Mouse (Mus musculus) adrenal gland, postnatal 36 days (tissue): Measurements from ENCODE around the gene Tchp. TPM values are rescaled to one million over a fixed set of nuclear protein-coding genes. Genes with fewer than 3 reads are reported as not detected.
A peak's percentile ranks its signal among the peaks of the same experiment; 100 is the strongest.

ENCODE experiments used
- DNase-seq, 2 experiments: peaks; one replicate each; pipeline ENCODE4 v3.0.0; 2021; ENCODE audit warnings: mixed read lengths in 1 of 2
- long read RNA-seq, 2 experiments: library from polyadenylated mRNA; stranded (forward); transcript quantifications; one replicate each; pipeline ENCODE4 v2.0.0; 2021; ENCODE audit warnings: borderline sequencing depth in 2 of 2
- total RNA-seq, 2 experiments: library from RNA; stranded (reverse); gene quantifications; 2 replicates each; pipeline ENCODE4 v1.2.3; 2021

Tchp gene
- 1 to 10 TPM; 7.6 to 8.9 TPM for total RNA-seq
- long read RNA-seq, experiment 1, partial matches to known transcripts = 1 of 7 reads
- long read RNA-seq, experiment 1, other reads (novel, unspliced or antisense) = 4 of 7 reads
- long read RNA-seq, experiment 2, partial matches to known transcripts = 0 of 5 reads
- long read RNA-seq, experiment 2, other reads (novel, unspliced or antisense) = 4 of 5 reads

DNA sequence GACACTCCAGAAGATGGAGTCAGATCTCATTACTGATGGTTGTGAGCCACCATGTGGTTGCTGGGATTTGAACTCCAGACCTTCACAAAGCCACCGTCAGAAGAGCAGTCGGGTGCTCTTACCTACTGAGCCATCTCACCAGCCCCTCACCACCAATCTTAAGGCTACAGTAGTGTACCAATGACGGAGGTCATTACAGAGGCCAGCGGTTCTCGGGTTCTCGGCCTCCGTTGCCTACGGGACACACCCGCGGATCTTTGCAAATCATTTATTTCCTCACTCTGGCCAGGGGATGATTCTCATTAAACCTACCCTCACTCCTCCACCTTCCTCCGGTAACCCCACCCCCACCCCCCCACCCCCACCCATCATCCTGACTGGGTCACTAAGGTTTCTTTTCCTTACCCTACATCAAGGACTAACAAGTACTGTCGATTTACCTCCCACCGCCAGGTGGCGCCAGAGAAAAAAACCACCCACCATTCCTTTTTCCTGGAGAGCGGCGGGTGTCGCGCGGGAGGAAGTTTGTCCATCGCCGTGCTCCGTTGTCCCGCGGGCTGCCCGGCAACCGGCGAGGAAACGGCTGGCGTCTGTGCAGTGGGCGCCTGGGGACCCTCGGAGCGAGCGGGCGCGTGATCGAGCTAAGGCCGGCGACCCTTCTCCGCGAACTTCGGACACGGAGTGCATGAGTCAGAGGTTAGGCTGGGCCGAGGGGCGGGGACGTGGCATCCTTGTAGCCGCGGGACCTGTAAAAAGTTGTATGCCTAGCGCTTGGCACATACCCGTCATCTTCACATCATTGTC lies at the start of gene Tchp:
Tchp (plus strand) TSS at position 496 of the 804 bp plus-strand sequence.
- DNase-seq = peak; percentile 96

DNA sequence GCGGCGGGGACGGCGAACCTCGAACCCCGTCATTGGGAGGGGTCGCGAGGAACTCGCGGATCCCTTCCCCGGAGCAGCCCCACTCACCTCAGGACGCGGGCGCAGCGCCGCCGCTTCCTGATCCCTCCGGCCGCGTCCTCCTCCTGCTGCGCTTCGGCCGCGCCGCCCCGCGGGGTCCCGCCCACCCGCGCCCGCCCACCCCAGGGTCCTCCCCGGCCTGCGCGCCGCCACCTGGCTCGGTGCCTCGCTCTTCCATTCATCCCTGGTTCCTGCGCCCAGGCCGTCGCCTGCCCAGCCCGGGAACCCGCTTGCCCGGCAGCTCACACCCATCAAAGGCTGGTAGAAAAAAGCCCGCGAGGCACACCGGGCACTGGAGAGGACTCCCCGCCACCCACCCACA lies 49.3 kb upstream of the Tchp start, which contains the start of gene Trpv4:
Trpv4 (minus strand) TSS at position 167 of the 400 bp plus-strand sequence.
- peak; percentile 39 for DNase-seq

DNA sequence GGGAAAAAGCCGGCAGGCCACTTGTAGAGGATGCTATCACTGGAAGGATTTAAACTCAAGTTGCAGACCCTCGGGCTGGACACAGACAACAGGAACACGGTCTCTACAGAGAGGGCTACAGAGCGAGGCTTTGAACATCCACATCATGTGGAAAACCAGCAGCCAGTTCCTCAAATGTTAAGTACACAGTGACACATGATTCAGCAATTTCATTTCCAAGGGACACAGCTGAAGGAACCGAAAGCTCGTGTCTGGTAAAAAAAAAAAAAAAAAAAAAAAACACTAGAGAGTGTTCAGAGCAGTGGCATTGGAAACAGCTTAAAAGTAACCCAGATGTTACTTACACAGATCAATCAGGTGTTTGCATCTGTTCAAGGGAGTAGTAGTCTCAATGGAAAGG lies 46.5 kb upstream of the Tchp start:
- DNase-seq = no peak

DNA sequence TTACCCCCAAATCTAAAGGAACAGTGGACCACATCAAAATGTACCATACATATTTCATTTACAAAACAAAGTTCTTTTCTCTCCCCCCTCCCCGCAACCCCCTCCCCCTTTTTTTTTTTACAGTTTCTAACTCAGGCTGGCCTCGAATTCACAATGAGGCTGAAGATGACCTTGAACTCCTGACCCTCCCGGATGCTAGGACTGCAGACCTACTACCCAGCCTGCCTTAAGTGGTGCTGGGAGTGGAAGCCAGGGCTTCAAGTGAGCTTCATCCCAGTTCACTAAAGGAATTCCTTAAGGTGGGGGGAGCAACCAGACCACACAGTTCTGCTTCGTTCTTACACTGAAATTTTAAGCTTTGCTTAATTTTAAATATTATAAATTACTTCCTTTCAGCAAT lies 43.4 kb upstream of the Tchp start:
- DNase-seq = no peak

DNA sequence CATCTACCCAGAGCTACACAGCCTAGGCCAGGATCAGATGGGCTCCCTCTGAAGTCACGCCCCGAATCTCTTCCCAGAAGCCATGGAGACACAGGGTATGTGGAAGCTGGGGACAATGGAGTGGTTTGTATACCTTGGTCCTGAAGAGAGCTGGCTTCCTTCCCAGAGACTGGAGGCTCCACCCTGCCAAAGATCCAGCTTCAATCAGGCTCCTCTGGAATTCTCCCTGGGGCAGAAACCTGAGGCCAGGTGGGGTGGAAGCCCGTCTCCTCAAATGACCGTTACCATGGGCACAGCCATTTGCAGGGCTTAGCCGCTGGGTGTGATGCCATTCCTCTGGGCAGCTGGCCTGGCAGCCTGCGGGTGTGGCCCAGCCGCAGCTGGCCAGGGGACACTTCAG lies 42.8 kb upstream of the Tchp start:
- DNase-seq = no peak

DNA sequence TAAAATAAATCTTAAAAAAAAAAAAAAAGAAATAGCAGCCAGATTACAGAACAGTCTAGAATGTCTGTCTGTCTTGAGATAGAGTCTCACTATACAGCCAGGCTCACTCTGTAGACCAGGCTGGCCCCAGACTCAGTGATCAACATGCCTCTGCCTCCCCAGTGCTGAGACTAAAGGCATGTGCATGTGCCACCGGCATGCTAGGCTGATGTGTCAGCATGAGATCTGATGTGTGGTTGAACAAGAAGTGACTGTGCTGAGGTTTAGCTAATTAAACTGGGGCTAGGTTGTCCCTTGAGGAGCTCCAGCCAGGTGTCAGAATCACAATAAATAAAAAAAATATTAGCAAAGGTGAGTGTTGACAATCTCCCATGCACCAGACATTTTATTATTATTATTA lies 40.9 kb upstream of the Tchp start:
- no peak for DNase-seq

DNA sequence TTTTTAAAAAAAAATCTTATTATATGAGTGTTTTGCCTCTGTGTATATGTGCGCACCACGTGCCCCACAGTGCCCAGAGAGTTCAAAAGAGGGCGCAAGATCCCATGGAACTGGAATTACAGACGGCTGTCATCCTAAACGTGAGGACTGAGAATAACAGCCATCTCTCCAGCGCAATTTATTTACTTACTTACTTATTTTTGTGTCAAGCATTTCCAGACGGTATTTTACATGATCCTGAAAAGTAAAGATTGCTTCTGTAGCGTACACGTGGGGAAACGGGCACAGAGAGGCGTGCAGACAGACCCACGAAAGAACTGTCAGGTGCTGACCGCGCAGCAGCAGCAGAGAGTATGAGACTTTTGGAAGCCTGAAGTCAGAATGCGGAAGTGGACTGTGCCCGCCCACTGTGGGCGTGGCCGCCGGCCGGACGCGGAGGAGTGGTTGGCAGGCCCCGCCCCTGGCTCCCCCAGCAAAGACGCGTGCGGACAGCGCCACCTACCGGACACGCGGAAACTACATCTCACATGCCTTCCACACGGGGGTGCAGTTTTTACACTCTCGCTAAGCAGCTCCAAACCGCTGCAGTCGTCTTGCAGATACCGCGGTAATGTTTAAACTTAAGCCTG lies 40.2 kb upstream of the Tchp start:
- peak; percentile 99 for DNase-seq

DNA sequence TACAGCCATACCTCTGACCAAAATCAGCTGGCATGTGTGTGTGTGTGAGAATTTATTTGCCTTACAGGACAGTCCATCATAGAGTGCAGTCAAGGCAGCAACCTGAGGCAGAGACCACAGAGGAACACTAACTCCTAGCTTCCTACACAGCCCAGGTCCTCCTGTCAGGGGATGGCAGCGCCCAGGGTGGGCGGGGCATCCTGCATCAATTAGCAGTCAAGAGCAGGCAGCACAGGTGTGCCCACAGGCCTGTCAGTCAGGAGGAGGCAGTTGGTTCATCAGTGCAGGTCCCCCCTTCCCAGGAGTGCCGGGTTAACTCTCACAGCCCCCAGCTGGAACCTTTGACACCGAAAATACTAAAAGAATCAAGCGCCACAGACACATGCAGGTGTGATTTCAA lies 38.5 kb upstream of the Tchp start:
- DNase-seq = no peak

DNA sequence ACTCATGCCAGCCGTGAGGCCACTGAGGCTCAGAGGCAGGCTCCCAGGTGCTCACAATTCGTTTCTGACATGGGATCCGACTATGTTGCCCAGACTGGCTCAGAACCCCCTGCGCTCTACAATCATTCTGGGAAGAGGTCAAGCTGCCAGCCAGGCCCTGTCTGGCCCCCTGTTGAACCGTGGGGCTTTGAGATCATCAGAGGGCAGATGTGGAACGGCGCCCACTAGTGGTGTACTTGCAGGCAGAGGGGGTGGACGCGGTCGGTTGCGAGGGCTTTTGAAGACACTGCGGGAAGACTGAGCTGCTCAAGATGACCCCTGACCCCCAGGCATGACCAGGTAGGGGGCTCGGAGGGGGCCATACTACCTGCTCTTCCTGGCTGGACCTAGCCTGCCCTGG lies 34.4 kb upstream of the Tchp start:
- DNase-seq = no peak

DNA sequence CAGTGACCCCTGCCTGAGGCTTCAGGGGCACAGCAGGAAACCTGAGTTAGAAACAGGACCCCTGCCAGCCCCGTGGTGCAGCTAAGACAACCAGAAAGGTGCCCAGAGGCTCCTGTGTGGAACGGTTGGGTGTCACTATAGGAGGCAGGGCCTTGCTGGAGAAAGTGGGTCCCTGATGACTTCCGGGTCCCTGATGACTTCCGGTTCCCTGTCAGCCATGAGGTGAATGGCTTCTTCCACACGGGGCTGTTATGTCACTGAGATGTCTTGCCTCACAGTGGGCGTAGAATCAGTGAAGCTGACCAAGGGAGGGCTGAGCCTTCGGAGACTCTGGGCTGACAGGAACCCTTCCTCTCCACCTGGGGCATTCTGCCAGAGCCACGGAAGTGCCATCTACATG lies 33.0 kb upstream of the Tchp start:
- DNase-seq = no peak

DNA sequence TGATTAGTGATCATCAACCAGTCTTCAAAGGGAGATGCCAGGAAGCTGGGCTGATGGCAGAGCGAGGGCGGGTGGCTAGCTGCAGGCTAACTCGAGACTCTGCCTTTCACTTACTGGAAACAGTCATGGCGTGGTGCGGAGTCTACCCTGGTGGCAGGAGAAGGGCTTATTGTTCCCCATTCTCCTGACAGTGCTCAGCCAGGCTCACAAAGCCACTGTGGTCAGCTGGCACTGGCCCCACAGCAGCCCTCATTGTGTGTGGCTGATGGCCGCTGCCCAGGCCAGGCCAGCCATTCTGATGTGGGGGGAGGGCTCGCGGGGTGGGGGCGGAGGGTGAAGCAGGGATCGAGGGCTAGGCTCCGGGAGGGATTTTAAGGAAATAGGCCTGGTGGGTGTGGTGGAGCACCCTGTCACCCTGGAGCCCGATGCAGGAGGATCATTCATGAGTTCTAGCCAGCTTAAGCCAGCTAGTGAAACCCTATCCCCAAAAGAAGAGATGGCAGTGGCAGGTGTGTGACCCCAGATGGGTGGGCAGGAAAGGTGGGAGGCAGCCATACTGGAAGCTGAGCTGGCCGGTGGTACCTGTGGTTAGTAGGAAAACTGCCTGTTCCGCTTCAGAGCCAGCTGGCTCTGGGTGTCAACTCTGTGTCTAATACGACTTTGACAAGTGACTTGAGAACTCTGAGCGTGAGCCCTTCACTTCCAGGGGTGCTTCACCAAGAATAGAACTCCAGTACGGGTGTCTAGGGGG lies 27.5 kb upstream of the Tchp start:
- DNase-seq = no peak

DNA sequence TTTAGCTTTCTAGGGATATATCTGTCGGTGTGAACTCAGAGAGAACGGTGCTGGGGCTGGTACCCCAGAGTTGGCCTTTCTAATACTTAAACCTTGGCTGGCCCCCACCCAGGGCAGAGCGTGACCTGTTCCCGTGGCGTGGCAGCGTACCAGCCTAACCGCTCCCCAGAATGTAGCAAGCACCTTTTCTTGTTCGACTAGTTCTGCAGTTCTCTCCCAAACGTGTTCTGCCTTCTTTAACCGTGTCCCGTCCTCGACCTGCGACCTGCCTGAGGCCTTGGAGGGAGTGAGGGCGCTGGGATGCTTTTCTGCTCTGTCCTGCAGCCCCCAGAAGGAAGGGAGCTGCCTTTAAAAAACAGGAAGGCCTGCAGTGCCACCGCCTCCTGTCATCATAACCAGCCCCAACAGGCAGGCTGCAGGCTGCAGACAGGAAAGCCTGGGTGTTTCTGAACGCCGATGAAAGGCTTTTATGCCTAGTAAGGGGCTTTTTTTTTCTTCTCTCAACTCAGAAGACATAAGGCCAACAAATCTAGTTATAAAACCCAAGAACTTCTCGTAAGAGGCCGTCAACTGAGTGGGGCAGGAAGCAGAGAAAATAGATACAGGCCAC lies 26.8 kb upstream of the Tchp start:
- no peak for DNase-seq

DNA sequence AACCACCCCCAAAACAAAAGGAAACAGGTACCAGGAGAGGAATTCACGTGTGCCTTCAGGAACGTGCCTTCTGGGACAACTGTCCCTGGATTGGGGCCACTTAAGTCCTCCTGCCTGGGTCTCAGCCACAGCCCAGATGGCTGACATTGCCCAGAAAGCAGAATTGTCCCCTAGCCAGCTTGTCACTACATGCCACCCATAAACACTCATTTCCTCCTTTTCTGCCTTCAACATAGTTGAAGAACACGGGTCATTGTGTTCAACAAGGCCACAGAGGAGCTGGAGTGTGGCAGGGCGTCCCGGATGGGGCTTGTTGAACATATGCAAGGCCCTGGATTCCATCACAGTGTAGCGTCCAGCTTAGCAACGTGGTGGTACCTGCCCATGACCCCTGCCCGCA lies 25.8 kb upstream of the Tchp start:
- no peak for DNase-seq

DNA sequence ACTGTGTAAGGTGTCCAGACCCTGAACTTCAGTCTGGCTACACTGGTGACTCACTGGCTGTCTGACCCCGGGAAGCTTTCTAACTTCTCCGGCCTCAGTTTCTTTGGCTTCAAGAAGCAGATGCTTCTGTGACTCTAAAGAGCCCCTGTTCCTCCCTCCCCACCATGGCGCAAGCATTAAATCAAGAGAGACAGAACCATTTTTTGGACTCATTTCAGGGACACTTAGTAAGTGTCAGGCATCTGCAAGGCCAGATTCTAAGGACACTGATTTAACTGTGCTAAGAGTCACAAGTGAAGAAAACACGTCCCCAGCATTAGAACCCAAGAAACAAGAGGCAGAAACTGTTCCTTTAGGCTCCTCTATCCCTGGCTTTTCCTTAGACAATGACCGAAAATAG lies 21.6 kb upstream of the Tchp start:
- DNase-seq = peak; percentile 27 to 40

DNA sequence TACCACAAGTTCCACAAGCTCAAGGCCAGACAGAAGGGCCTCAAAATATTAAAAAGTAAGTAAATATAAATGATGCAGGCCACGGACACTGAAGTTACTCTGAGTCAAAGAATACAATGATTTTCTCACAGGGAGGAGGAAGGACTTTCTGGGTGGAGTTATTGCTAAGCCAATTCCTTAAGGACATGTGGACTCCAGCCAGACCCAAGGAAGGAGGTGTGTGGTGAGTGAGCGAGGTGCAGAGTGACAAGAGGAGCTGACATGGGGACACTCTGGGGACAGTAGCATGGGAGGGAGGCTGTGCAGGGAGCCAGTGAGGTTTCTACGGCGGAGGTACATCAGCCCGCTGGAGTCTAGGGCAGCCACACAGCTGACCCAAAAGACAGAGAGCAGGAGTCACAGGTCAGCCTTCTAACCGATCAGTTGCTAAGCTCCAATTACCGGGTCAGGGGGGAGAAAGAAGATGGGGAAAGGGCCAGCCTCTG lies 20.8 kb upstream of the Tchp start:
- no peak for DNase-seq

DNA sequence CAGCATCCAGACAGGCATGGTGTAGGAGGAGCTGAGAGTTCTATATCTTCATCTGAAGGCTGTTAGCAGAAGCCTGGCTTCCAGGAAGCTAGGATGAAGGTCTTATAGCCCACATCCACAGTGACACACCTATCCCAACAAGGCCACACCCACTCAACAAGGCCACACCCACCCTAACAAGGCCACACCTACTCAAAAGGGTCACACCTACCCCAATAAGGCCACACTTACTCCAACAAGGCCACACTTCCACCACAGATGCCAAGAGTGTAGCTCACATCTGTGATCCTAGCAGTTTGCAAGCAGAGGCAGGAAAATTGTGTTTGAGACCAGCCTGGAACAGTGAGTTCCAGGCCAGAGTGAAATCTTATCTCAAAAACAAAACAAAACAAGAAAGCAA lies 19.7 kb upstream of the Tchp start:
- no peak for DNase-seq

DNA sequence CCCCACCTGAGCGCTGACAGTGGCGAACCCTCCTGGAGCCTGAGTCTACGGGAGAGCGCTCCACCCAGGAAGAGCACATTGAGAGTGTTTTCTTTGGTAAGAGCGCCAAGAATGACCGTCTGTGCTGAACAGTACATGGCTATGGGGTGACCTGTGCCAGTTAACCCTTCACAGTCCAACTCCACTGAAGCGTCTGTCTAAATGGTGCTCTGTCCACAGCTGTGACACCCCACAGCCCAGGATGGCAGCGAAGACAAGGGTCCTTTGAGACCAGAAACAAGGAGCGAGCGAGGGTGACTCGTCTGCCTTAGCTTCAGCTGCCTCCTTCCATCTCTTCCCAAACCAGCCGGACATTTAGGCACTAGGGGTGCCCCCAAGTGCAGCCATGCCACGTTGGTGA lies 18.9 kb upstream of the Tchp start:
- DNase-seq = no peak

DNA sequence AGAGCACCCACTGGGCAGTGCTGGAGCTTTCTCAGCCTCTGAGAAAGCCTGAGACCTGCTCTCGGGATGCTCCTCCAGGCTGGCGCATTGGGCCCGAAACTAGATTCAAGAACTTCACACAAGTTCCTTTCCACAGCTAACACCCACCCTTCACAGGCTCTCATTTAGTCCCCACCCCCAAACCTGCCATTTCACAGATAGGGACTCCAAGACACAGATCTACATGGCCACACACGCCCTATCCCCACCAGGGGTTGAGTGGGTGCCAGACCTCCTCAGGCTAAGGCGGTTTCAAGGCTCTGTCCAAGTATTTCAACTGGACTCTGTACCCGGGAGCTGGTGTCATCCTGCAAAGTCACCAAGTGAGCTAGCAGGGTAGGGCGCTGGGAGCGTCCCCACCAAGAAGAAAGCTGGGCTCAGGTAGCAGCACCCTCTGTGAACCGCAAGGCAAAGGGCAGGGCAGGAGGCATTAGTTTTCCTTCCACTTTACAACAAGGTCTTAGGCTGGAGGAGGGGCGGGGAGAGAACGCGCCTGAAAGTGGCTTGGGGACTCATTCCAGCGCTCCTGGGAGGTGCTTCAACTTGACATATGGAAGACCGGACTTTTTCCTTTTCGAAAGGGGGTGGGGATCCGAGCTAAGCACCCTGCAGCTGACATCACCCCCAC lies 17.7 kb upstream of the Tchp start:
- peak; percentile 39 to 50 for DNase-seq

DNA sequence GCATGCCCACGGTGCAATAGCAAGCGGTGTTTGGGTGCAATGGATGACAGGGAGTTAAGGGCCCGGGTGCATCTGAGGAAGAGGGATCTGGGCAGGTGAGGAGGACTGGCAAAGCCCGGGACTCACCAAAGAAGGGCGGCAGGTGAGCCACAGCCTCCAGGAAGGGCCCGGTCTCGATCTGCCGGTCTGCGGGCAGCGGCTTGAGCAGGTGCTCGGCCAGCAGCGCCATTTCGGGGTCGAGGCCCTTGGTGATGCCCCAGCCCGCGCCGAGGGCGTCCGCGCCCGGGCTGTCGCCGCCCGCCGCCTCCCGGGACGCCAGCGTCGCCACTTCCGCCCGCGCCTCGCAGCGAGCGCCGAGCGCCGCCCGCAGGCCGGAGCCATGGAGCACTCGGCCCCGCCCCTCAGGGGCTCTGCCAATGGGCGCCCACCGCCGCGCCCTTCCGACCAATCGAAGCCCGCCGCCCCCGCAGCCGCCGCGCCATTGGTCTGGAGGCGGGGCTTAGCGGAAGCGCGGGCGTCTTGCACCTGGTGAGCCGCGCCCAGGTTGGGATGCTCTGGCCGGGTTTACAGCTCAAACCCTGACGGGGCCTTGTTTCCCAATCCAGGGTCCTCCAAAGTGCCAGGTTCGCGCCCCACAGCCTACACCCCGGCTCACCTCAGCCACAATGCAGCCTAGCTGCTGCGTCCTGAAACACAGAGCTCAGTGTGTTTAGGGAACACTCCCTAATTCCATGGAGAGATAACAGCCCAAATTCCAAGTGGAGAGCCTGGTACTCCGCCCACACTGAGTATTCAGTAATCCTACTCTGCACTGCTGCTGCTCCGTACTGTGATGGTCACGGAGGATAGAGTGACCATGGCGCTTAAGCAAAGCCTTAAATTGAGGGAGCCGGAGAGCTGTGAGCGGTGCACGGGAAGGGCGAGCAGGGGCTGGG lies 16.7 kb upstream of the Tchp start, which contains the start of gene Gltp:
Gltp (minus strand) TSS at position 352 of the 935 bp plus-strand sequence.
- peak; percentile 94 to 97 for DNase-seq

DNA sequence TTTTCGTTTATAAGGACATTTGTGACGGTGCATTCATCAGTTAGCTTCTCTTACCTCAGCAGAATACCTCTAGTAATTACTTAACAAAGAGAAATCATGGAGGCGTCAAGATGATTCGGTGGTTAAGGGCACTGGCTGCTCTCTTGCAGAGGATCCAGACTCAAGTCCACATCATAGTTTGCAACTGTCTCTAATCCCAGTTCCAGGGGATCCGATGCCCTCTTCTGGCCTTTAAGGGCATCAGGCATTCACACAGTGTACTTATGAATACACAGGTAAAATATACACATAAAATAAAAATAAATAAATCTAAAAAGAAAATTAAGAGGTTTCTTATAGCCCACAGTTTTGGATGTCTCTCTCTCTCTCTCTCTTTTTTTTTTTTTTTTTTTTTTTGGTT lies 11.8 kb upstream of the Tchp start:
- DNase-seq = no peak
